Mouse (Mus musculus) lung, adult 2 months (tissue): Measurements from ENCODE around the gene Cdh26. TPM values are rescaled to one million over a fixed set of nuclear protein-coding genes. Genes with fewer than 3 reads are reported as not detected.

Source experiments
- DNase-seq: peaks from one replicate; pipeline ENCODE4 v3.0.0; 2022
- H3K4me1 ChIP-seq: fragments of 200-500 bp; 2 replicates; pipeline ENCODE4 v1.6.1; 2011; ENCODE audit warnings: low read length; ENCODE audit not compliant: control insufficient read depth, insufficient read depth
- H3K4me3 ChIP-seq: fragments of 200-500 bp; replicated peaks from 2 replicates; pipeline ENCODE3; 2011; ENCODE audit warnings: low read depth, mild to moderate bottlenecking, control low read depth, low read length; ENCODE audit errors: extremely low read depth
- CTCF ChIP-seq: fragments of 200-500 bp; IDR thresholded peaks from 2 replicates; pipeline ENCODE4 v1.5.1; 2011; ENCODE audit warnings: mild to moderate bottlenecking, low read length, control low read depth; ENCODE audit not compliant: insufficient read depth
- POLR2A ChIP-seq: fragments of 200-500 bp; IDR thresholded peaks from 2 replicates; pipeline ENCODE4 v1.6.1; 2011; ENCODE audit warnings: low read depth, mild to moderate bottlenecking, control low read depth, low read length, borderline replicate concordance; ENCODE audit errors: extremely low read depth
- WGBS: fragments of 180-500 bp; shearing (Covaris S2); methylation state at CpG from one replicate; pipeline ENCODE4 v1.1.7; 2018; 5-methylcytosine and 5-hydroxymethylcytosine counted together
- polyA plus RNA-seq: library from polyadenylated mRNA; depleted of rRNA; stranded (reverse); fragments of >200 nt; gene quantifications from 2 replicates; pipeline ENCODE4 v1.2.3, GENCODE M21; 2012; rRNA removed

Gene Cdh26
- polyA plus RNA-seq, 1 experiment: 0.50 TPM

DNA sequence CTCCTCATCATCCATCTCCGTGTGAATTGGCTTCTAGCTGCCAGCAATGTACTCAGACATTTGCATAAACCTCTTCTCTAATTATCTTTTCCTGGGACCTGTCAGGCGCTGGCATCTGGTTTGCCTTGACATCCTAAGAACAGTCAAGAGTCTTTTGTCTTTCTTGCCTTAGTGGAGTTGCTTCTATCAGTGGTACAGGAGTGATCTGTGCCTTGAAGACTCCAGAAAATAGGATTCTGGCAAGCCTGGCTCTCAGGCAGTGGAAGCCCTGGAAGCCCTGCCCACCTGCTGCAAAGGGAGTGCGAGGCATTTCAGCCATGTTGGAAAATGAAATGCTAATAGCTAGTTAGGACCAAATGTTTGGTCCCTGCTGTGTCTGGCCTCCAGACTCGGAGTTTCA, 92.0 kb downstream of the Cdh26 start:
- no peak for TF ChIP-seq POLR2A
- no peak for TF ChIP-seq CTCF
- Histone ChIP-seq H3K4me1 (no peaks in the 10 kb centered on the region), H3K4me3 (no peak overlapping the region)
- WGBS: 58% methylated on average over 4 of the region's 4 CpGs
- DNase-seq: no peak

- Histone ChIP-seq H3K4me1 (no peaks in the 10 kb centered on the region), H3K4me3 (no peak overlapping the region)
- DNase-seq: no peak
- 95% methylated on average over 1 of the region's 1 CpGs for whole genome bisulfite sequencing
- TF ChIP-seq POLR2A (no peak), CTCF (no peak)
Measured at GRCm38 (mm10) chr2:178522786-178523185, 92.5 kb downstream of the Cdh26 start.

DNA sequence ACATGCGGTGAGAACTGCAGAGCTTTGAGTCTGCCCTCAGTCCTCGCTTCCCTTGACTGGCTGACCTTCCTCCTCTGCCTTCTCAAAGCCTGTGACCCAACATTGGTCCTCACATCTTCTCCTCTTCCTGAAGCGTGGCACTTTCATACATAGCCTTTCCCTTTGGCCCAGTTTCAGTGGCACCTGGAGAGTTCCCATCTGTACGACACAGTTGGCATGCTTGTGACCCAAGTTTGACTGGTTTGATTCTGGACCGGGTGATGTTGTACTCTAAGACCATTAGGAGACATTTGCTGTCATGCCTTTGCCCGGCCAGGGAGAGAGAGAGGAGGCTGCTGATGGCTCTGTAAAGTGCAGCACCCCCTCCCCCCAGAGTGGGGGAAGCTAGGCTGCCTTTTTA, 96.4 kb downstream of the Cdh26 start:
- Histone ChIP-seq H3K4me1 (no peaks in the 10 kb centered on the region), H3K4me3 (no peak overlapping the region)
- WGBS: 76% methylated on average over 6 of the region's 6 CpGs
- DNase-seq: no peak
- TF ChIP-seq POLR2A: no peak
- no peak for TF ChIP-seq CTCF

DNA sequence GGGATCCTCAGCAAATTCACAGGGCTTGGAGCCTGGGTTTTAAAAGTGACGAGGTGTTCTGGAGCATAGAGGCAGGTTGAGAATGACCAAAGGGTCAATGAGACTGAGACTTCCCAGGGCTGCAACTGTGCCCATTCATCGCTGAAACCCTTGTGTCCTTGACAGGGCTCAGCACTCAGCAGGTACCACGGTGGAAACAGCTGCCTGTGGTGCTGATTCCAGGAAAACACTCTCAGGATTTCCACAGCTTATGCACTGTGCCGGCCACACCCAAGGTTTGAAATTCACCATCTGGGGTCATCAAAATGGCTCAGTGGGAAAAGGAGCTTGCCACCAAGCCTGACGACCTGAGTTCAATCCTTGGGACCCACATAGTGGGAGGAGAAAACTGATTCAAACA, 100.9 kb downstream of the Cdh26 start:
- no peak for TF ChIP-seq CTCF
- TF ChIP-seq POLR2A: no peak
- WGBS: 67% methylated on average over 5 of the region's 5 CpGs

GRCm38 (mm10) chr2:178536574-178536973, 106.2 kb downstream of the Cdh26 start:
- no peak for DNase-seq
- WGBS: 78% methylated on average over 4 of the region's 4 CpGs
- Histone ChIP-seq H3K4me1 (no peaks in the 10 kb centered on the region), H3K4me3 (no peak overlapping the region)
- TF ChIP-seq POLR2A (no peak), CTCF (no peak)

More for the DNA sequence above, 100.9 kb downstream of the Cdh26 start:
- Histone ChIP-seq H3K4me3 (no peak overlapping the region), H3K4me1 (no peaks in the 10 kb centered on the region)
- DNase-seq: no peak

Other genes with a start within 250 kb of the Cdh26 start
- gene Sycp2, start 22.8 kb upstream of the Cdh26 start, polyA plus RNA-seq: 0.04 TPM in 1 of 2 replicates, not detected in the other
- gene Ppp1r3d, start 16.1 kb upstream of the Cdh26 start, polyA plus RNA-seq: 5.3 and 6.0 TPM in 2 replicates
- 2.4 and 3.3 TPM in 2 replicates for gene Fam217b, start 16.0 kb upstream of the Cdh26 start, polyA plus RNA-seq